Mouse (Mus musculus): ENCODE data around the gene Fahd2a.

Gene Fahd2a

DNA sequence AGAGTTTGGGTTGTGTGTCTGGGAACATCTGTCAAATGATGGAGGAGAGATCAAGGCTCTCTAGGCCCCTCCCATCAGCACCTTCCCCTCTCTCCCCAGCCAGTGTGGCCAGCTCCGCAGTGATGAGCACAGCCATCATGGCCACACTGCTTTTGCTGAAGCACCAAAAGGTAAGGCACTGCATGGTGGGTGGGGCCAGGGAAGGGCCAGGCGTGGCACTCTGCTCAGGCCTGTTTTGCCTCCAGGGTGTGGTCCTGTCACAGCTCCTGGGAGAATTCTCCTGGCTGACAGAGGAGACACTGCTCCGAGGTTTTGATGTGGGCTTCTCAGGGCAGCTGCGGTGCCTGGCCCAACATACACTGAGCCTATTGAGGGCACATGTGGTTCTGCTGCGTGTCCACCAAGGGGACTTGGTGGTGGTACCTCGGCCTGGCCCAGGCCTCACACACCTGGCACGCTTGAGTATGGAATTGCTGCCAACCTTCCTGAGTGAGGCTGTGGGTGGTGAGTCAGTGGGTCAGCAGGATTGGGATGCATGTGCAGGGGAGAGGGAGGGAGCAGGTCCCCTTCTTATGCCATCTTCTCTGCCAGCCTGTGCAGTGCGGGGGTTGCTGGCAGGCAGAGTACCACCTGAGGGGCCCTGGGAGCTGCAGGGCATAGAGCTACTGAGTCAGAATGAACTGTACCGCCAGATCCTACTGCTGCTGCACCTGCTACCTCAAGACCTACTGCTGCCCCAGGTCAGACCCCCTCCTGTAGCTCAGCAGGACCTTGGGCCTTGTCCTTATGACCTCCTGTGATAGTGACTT lies 10.7 kb downstream of the Fahd2a start:
- in situ Hi-C loops (cut with MseI, MboI), result no loop called here

DNA sequence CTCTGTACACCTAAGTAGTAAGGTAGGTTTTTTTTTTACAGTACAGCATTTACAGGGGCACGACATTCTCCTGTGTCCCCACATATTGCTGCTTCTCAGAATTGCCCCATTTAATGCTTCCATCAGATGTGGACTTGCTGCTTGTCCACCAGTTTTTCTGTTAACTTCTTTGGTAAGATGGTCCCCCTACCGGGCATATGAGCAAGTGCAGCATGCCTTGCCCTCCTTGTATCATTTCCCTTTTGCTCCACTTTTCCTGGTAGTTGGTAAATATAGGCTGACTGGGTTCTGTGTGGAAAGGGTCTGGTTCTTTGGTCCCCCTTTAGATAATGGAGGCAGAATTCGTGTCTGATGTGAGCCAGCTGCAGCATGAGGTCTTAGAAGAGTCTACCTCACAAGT lies 14.1 kb downstream of the Fahd2a start:
- in situ Hi-C loops (cut with MseI, MboI), result no loop called here

GRCm38 (mm10) chr2:127424977-127425376 lies 19.4 kb downstream of the Fahd2a start, which contains the start of gene Gpat2:
Gene Gpat2 (plus strand): TSS chr2:127425199.
- in situ Hi-C loops (cut with MseI, MboI), result no loop called here

DNA sequence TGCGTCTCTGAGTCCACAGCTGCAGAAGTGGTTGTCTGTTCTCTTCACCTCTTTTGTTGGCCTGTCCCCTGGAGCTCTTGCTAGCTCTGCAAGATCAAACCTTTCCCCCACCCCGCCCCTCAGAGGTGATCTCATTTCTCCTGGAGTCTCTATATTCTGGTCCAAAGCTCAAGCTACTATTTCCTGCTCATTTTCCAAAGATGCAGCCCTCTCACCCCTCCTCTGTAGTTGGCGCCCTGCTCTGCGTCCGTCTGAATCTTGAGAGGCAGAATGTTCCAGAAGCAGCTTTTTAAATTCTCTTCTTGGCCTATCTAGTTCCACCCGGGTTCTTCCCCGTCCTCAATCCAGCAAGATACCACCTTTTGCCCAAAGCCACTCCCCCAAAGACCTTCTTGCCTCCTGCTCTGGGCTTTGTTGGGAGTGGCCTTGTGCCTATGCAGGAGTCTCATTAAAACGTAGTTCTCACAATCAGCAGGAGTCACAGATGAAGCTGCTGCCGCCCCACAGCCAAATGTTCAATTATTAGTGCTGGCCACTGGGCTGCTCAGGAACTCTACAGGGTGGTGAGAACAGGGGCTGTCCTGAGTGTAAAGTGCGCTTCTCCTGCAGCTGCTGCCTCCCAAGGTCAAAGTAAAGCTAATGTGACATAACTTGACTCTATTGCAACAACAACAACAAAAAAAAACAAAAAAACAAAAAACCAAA lies 25.9 kb downstream of the Fahd2a start:
- in situ Hi-C loops (cut with MseI, MboI), result no loop called here

GRCm38 (mm10) chr2:127416706-127417105 lies 27.7 kb downstream of the Fahd2a start:
- in situ Hi-C loops (cut with MseI, MboI), result no loop called here

DNA sequence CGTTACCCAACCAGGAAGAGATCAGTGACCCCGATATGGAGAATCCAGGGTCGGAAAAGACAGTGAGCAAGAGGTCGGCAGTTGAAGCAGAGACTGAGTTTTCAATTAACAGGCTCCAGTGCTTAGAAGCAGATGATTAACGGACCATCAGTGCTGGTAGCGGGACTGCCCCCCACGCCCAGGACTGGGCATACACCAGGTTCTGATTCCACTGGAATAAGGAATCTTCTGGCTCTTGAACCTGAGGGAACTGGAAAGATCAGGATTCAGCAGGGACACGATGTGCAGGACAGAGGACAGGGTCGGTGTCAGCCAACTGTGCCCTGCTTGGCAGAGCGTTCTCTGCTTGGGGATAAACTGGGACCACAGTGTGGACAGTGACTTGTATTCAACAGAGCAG lies 28.6 kb downstream of the Fahd2a start:
- in situ Hi-C loops (cut with MseI, MboI), result no loop called here

GRCm38 (mm10) chr2:127411126-127411525 lies 33.2 kb downstream of the Fahd2a start:
- in situ Hi-C loops (cut with MseI, MboI), result no loop called here

- in situ Hi-C loops (cut with MseI, MboI), result no loop called here
These were observed 45.6 kb downstream of the Fahd2a start for GRCm38 (mm10) chr2:127398738-127399137.

GRCm38 (mm10) chr2:127394606-127395161 lies 49.7 kb downstream of the Fahd2a start:
- in situ Hi-C loops (cut with MseI, MboI), result no loop called here

DNA sequence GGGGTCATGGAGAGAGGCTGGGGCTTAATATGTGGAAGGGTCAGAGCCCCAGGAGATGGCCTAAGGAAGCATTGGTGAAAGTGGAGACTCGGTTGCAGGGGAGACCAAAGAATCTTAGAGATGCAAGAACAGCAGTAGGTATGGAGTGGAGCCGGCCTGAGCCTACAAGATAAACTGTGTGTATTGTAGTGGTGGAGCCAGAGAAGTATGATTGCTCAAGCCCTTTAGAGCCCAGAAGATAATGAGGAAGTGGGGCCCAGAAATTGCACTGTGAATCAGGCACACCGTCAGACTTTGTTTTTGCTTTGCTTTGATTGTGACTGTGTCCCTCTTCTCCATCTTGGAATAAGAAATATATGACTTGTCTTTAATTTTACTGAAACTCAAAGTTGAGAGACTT lies 53.0 kb downstream of the Fahd2a start:
- in situ Hi-C loops (cut with MseI, MboI), result no loop called here

GRCm38 (mm10) chr2:127390846-127391245 lies 53.5 kb downstream of the Fahd2a start:
- in situ Hi-C loops (cut with MseI, MboI), result no loop called here

- in situ Hi-C loops (cut with MseI, MboI), result no loop called here
These were observed 54.0 kb downstream of the Fahd2a start for GRCm38 (mm10) chr2:127390352-127390751.

- in situ Hi-C loops (cut with MseI, MboI), result no loop called here
These were observed 56.8 kb downstream of the Fahd2a start for GRCm38 (mm10) chr2:127387521-127387920.
